Mouse (Mus musculus) small intestine, adult 2 months (tissue): ENCODE measurements around the gene Fam53b.

ENCODE experiments used
- CTCF ChIP-seq: fragments of 200-500 bp; IDR thresholded peaks from 2 replicates; pipeline ENCODE4 v1.5.1; 2012; ENCODE audit warnings: low read depth, mild to moderate bottlenecking, control low read depth, inconsistent platforms, low read length, moderate library complexity, mixed read lengths; ENCODE audit not compliant: insufficient replicate concordance, insufficient read length; ENCODE audit errors: extremely low read depth
- POLR2A ChIP-seq: fragments of 200-500 bp; IDR thresholded peaks from 2 replicates; pipeline ENCODE4 v1.6.1; 2012; ENCODE audit warnings: low read depth, mild to moderate bottlenecking, control low read depth, inconsistent platforms, low read length, moderate library complexity

DNA sequence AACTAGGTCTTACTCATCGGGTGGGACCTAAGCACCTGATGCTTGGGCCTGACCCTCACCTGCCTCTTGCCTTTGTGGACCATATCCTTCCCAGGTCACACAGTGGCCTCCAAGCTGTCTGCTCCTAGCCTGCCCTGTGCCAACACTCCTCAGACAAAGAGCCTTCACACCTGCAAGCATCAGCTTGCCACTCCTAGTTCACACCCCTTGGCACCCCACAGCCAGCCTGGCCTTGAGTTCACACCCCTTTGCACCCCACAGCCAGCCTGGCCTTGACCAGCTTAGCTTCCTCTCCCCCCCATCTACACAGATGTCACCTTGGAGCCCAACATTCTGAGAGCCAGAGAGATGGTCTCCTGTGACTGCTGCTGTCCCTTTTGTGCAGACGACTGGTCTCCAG, 10.3 kb downstream of the Fam53b start:
- TF ChIP-seq CTCF (no peak), POLR2A (no peak)
